Mouse (Mus musculus): ENCODE measurements around the gene Ndufc1. TPM values are rescaled to one million over a fixed set of nuclear protein-coding genes. Genes with fewer than 3 reads are reported as not detected.
"Not testable (repeated sequence)": the region's sequence is repeated elsewhere in the genome, so short reads cannot be mapped to it uniquely, and the experiment has no call there.

Gene Ndufc1
- total RNA-seq, 2 experiments from 2014 or later = 283 to 337 TPM

DNA sequence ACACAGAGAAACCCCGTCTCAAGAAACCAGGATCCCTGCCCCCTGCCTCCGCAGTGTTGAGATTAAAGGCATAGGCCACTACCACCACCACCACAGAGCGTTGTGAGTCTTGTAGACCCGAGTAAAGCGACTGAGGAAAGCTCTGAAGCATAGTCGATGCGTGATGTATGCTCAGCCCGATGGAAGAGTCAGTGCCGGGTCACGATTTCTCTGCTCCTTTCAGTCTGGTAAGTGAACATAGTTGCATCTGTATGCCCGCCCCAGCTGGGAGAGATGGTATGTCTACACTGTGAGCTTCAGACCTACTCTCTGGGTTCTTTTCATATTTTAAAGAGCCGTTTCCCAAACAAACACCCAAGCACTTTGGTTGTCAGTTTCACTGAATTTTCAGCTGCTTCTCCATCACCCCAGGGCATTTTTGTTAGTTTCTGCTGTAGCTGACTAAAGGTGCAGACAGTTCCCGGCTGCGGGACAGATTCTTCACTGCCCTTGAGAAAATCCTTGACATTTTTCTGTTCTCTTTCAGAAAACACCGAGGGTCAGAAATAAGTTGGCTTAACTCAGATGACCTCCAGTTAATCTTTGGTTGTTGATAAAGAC, 11.0 kb downstream of the Ndufc1 start:
- no peak for DNase-seq (ENCODE audit: low spot score in 2 of 2)

- DNase-seq (ENCODE audit: low spot score in 2 of 2) = no peak
These were observed 12.3 kb downstream of the Ndufc1 start, which contains the start of gene Mgarp for GRCm38 (mm10) chr3:51396219-51397068. Gene Mgarp (minus strand): TSS chr3:51396738.

DNA sequence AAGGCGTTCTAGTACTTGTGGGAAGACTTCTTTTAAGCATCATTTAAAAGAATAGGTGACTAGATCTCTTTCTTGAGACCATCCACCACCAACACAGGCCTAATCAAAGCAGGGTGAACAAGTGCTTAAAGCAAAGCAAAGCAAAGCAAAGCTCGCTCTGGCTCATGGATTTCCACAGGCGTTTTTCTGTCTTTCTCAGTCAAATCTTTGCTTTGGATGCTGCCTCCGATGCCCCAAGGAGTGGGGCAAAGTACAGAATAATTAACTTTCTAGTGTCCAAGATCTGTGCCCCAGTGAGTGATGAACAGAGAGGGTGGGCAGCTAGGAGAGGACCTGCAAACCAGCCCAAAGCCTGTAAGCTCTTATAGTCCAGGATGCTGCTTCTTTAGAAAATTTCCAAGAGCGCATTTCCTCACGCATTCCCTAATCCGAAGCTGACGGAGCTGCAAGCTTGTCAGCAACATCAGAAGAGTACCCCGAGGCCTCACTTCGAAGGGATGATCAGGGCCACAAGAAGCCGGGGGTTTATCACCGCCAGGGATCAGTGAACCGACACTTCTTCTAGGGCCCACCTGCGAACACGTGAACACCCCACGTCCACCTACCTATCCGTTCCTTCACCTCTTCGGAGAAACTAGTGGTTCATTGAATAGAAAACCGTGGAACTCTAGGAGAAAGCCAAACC, 13.2 kb downstream of the Ndufc1 start:
- DNase-seq (ENCODE audit: low spot score in 2 of 2) = no peak

DNA sequence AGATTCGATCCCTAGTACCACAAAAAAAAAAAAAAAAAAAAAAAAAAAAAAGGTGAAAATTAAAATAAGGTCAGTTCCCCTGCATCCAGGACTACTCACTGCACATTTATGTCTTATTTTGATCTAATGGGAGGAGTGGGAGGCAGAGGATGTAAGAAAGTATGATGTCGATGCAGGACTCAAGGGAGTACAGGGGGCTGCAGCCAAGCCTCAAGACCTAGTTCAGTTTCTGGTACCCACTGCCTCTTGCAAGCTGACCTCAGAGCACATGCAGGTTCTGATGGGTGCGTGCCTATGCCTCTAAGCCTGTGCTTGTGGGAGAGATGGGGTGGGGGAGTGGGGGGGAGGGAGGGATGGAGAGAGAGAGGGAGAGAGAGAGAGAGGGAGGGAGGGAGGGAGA, 13.9 kb downstream of the Ndufc1 start:
- no peak for DNase-seq (ENCODE audit: low spot score in 2 of 2)

DNA sequence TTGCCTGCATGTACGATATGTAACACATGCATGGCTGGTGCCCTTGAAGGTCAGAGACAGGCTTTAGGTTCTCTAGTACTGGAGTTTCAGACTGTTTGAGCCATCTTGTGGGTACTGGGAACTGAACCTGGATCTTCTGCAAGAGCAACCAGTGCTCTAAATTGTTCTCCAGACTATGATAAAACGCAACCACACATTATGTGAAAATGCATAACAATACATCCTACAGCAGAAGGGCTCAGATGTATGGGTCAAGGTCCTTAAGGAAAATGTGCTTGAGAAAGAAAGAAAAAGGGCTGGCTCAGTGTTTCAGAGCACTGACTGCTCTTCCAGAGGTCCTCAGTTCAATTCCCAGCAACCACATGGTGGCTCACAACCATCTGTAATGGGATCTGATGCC, 15.1 kb downstream of the Ndufc1 start:
- no peak for DNase-seq (ENCODE audit: low spot score in 2 of 2)

DNA sequence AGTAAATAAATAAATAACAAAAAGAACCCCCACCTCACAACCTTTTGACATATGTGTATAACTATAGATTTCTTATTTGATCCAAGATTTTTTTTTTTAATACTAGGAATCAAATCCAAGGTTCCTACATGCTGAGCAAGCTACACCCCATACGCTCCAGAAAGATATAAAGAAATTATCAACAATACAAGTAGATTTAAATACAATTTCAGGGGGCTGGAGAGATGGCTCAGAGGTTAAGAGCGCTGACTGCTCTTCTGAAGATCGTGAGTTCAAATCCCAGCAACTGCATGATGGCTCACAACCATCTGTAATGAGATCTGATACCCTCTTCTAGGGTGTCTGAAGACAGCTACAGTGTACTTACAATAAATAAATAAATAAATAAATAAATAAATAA, 15.8 kb downstream of the Ndufc1 start:
- not testable (repeated sequence) for DNase-seq (ENCODE audit: low spot score in 2 of 2)

GRCm38 (mm10) chr3:51391591-51391990, 17.2 kb downstream of the Ndufc1 start:
- no peak for DNase-seq (ENCODE audit: low spot score in 2 of 2)

DNA sequence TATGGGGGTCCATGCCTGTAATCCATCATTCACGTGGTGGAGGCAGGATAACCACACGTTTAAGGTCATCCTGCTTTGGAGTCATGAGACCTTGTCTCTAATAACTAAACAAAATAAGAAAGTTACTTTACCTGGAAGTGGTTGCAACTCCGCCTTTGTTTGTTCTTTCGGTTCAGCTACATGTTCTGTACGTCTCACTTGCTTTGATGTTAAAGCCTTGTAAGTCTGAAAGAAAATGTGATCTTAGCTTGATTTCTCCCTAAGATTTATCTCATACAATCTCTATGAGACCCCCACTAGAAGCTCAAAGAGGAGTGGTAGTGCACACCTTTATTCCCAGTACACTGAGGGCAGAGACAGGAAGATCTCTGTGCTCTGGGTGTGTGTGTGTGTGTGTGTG, 17.7 kb downstream of the Ndufc1 start:
- DNase-seq (ENCODE audit: low spot score in 2 of 2) = no peak

- no peak for DNase-seq (ENCODE audit: low spot score in 2 of 2)
These were observed 19.9 kb downstream of the Ndufc1 start for GRCm38 (mm10) chr3:51388904-51389303.

DNA sequence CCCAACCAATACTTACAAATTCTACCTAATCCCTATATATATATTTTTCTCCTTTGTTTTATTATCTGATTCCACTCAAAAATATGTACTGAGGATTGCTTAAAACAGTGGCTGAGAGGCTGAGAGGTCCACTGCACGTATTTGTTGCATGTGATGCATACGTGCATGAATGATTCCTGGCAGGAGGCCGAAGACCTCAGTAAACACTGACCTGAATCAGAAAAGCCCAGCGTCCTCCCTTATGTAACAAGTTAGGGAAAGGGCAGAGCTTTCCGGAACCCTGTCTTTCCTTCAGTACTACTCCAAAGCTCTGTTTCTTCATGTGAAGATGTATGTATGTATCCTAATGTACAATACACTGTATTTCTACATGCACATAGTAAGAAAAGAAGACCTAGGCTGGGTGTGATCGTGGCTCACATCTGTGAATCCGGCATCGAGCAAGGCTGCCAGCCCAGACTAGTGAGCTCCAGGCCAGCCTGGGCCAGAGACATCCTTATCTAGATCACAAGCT, 20.9 kb downstream of the Ndufc1 start:
- DNase-seq (ENCODE audit: low spot score in 2 of 2) = no peak

DNA sequence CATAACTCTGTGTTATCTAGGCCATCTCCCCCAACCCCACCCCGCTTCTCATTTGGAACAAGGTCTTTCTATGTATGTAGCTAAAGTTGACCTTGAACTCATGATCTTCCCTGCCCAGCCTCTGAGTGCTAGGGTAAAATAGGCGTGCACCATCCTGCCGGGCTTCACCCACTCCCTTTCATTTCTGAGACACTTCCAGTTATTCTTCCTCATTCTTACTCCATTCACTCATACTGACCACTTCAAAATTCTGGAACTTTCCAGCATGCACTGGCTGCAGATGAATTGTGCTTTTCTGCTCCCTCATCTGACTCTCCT, 21.7 kb downstream of the Ndufc1 start:
- no peak for DNase-seq (ENCODE audit: low spot score in 2 of 2)

DNA sequence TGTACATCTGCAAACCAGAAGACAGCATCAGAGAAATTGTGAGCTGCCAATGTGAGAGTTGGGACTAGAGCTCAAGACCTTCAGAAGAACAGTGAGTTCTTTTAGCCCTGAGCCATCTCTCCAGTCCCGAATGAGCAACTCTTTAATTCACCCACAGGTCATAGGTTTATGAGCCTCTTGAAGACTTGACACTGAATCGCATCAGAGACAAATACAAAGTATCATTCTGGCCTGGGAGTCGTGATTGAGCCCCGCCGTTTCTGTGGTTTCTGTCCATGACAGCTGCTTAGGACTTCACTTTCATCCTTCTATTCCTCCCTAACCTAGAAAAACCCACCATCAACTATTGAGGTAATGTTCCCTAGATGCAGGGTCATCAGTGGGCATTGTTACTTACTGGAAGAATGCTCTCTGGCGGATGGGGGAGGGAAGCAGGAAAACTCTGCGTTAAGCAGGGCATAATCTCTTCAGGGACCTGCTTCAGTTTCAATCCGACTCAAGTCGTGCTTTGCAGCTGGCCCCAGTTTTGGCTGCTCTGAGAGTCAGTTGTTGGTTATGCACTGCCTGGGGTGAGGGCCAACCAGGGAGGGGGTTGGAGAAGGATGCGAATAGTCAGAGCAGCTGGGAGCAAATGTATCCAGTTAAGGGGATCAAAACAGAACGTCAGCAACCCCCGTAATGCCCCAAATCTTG, 22.2 kb downstream of the Ndufc1 start:
- DNase-seq (ENCODE audit: low spot score in 2 of 2) = no peak

- no peak for DNase-seq (ENCODE audit: low spot score in 2 of 2)
These were observed 25.4 kb downstream of the Ndufc1 start for GRCm38 (mm10) chr3:51383409-51383808.

DNA sequence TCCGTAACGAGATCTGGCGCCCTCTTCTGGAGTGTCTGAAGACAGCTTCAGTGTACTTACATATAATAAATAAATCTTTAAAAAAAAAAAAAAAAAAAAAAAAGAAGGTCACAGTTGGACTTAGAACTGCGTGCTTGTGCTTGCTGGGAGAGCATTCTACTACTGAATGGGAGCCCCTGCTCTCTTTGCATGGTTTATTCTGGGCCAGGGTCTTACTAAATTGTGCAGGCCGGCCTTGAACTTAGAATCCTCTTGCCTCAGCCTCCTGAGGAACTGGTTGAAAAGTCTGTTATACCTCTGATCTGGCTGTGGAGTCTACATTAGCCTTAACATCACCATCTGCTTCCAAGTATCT, 28.2 kb downstream of the Ndufc1 start:
- DNase-seq (ENCODE audit: low spot score in 2 of 2) = no peak

DNA sequence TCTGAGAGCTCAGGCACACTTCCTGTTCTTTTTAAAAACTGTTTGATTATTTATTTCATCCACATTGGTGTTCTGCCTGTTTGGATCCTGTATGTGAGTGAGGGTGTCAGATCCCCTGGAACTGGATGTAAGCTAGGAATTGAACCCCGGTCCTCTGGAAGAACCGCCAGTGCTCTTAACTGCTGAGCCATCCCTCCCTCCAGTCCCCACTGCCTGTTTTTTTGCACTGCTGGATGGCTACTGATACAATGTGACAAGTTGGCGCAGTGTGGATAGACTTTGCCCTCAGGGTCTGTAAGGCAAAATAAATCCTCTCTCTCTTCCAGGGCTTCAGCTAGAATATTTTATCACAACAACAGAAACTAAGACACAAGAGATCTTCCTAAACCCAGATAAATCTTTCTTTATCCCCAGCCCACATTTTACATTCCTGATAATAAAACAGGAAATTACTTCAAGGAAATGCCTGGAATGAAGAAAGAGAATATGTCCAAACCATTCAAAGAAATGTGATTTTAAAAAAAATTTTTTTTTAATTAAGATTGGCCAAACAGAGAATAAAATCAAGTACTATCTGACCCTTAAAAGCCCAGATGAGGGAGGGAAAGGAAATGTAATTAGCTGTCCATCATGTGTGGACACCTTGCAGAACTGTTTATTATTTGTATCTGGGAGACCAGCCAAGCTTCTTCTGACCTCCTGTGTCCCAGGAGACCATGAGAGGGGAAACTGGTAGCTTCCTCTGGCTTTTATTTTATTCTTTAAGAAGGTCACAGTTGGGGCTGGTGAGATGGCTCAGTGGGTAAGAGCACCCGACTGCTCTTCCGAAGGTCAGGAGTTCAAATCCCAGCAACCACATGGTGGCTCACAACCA, 28.8 kb downstream of the Ndufc1 start:
- no peak for DNase-seq (ENCODE audit: low spot score in 2 of 2)

DNA sequence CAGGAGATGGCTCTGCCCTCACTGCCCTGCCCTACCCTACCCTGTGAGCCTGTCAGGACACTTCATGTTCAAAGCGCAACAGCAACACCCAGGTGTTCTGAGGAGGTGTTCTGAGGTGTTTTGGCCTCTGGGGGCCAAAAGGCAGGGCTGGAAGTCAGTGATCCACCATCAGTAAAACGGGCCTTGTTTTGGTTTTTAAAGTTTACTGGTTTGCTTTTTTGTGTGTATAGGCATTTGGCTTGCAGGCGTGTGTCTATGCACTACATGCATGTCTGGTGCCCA, 30.2 kb downstream of the Ndufc1 start:
- no peak for DNase-seq (ENCODE audit: low spot score in 2 of 2)

DNA sequence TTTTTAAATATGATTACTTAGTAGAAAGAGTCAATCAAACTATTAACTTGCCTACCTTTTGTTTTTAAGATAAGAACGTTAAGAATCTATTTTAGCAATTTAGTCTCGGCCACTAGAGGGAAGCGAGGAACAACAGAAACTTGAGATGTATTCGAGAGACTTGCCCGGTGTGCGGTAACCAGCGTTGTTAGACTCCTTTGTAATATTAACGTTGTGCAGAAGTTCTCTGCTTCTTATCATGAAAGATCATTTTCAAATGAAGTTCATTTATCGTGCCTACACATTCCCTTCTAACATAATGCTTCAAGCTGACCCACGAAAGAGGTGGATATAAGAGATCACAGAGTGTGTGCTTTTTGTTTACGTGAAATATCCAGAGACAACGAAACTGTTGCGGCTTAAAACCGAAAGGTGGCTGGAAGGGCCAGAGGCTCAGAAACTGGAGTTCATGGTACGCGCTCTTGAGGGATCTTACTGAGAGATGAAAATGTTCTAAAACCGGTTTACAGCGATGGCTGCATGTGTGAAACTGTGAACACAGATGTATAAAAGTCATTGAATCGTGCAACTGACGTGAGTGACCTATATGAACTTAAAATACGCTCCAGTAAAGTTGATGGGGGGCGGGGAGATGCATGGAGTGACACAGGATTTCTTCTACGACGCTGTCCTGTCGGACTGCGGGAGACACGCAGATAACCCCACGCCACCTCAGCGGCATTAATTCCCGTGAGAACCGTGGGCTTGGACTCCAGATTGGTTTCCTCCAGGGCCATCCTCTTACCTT, 30.7 kb downstream of the Ndufc1 start:
- no peak for DNase-seq (ENCODE audit: low spot score in 2 of 2)

DNA sequence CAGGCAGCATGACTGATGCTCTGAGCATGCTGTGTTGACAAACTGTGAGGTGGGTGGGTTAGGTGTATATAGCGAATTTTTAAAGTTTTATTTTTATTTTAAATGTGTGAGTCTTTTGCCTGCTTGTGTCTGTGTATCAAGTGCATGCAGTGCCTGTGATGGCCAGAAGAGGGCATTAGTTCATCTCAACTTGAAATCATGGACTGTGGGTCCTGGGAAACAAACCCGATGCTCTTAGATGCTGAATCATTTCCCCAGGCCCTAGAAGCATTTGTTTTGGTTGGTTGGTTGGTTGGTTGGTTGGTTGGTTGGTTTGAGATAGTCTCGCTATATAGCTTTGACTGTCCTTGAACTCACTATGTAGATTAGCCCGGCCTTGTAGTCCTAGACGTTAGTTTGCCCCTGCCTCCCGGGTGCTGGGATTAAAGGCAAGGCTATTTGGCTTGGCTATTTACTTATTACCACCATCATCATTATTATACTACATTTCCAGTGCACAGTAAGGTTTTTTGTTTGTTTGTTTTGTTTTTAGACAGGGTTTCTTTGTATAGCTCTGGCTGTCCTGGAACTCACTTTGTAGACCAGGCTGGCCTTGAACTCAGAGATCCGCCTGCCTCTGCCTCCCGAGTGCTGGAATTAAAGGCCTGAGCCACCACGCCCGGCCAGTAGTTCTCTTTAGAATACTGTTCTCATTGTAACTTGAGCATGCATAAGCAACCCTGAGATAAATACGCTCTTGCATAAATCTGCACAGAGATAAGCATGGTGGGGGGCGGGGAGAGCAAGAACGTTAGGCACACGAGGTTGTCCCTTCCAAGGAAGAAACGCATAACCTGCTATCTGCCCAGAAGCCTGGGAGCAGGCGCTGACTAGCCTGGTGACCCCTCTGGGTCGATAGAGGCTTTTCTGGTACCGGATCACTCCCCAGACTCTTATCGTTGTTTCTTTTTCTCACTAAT, 33.2 kb downstream of the Ndufc1 start:
- DNase-seq (ENCODE audit: low spot score in 2 of 2) = no peak

GRCm38 (mm10) chr3:51373544-51373943, 35.2 kb downstream of the Ndufc1 start:
- no peak for DNase-seq (ENCODE audit: low spot score in 2 of 2)
